Mouse (Mus musculus) intestine, embryonic 16.5 days (tissue): ENCODE measurements around the gene Eefsec. TPM values are rescaled to one million over a fixed set of nuclear protein-coding genes. Genes with fewer than 3 reads are reported as not detected.

ENCODE experiments used
- ATAC-seq: fragments of 200-750 bp; cut with Nextera tagmentation; 2 replicates; pipeline ENCODE4 v1.8.0; 2017; ENCODE audit warnings: moderate TSS enrichment, moderate library complexity
- H3K27ac ChIP-seq: fragments of 300-500 bp; sonication (generic); 2 replicates; pipeline ENCODE4 v1.5.1; 2014; ENCODE audit warnings: mild to moderate bottlenecking, low read length
- H3K27me3 ChIP-seq: fragments of 300-500 bp; sonication (generic); replicated peaks from 2 replicates; pipeline ENCODE4 v1.6.1; 2014; ENCODE audit warnings: low read length, control low read depth, mixed read lengths; ENCODE audit not compliant: control insufficient read depth, insufficient read depth
- H3K36me3 ChIP-seq: fragments of 300-500 bp; sonication (generic); 2 replicates; pipeline ENCODE4 v1.6.1; 2014; ENCODE audit warnings: low read length, control low read depth; ENCODE audit not compliant: control insufficient read depth, insufficient read depth
- H3K4me1 ChIP-seq: fragments of 300-500 bp; sonication (generic); 2 replicates; pipeline ENCODE4 v1.6.1; 2014; ENCODE audit warnings: low read length, control low read depth, mixed read lengths; ENCODE audit not compliant: control insufficient read depth, insufficient read depth
- H3K4me2 ChIP-seq: fragments of 300-500 bp; sonication (generic); 2 replicates; pipeline ENCODE4 v1.6.1; 2014; ENCODE audit warnings: low read depth, low read length, control low read depth
- H3K4me3 ChIP-seq: fragments of 300-500 bp; sonication (generic); 2 replicates; pipeline ENCODE4 v1.5.1; 2014; ENCODE audit warnings: mild to moderate bottlenecking, low read length
- H3K9ac ChIP-seq: fragments of 300-500 bp; sonication (generic); 2 replicates; pipeline ENCODE4 v1.6.1; 2014; ENCODE audit warnings: low read depth, low read length
- H3K9me3 ChIP-seq: fragments of 300-500 bp; sonication (generic); 2 replicates; pipeline ENCODE4 v1.6.1; 2016; ENCODE audit warnings: low read length, control low read depth; ENCODE audit not compliant: control insufficient read depth
- WGBS: fragments of 180-500 bp; shearing (Covaris S2); extraction: QIAGEN DNeasy Blood & Tissue Kit; methylation state at CpG from one replicate; pipeline ENCODE4 v1.1.7; 2014; 5-methylcytosine and 5-hydroxymethylcytosine counted together
- polyA plus RNA-seq: library from polyadenylated mRNA; unstranded; fragments of >200 nt; fragmentation: Nextera tagmentation; extraction: Ambion mirVana; gene quantifications from 2 replicates; pipeline ENCODE4 v1.2.1, GENCODE M21; 2015

Gene Eefsec
- polyA plus RNA-seq, 1 experiment from 2014 or later, result 34.4 TPM

DNA sequence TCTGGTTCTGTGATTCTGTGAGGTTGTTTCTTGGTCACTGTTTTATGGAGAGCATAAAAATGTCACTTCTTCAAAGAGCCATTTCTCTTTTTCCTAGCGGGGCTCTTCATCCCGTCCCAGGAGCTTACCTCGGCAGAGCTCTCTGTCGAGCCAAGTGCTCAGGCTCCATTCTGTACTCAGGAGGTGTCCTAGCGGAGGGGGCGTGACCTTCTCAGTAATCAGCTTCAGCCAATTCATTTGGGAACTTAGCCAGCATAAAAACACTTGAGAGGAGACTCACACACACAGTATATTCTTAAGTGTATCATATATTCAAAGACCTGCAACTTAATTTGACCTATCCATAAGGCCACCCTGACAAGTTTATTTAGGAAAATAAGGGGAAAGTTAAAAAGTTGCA, 34.1 kb upstream of the Eefsec start:
- Histone ChIP-seq H3K9ac (no peak overlapping the region), H3K36me3 (peaks cover 20% of the 10 kb centered on the region), H3K27ac (no peak overlapping the region), H3K9me3 (no peaks in the 10 kb centered on the region), H3K4me3 (no peak overlapping the region), H3K27me3 (no peaks in the 10 kb centered on the region), H3K4me2 (no peak overlapping the region), H3K4me1 (no peaks in the 10 kb centered on the region)
- WGBS, result 52% methylated on average over 6 of the region's 6 CpGs
- no peak for ATAC-seq

DNA sequence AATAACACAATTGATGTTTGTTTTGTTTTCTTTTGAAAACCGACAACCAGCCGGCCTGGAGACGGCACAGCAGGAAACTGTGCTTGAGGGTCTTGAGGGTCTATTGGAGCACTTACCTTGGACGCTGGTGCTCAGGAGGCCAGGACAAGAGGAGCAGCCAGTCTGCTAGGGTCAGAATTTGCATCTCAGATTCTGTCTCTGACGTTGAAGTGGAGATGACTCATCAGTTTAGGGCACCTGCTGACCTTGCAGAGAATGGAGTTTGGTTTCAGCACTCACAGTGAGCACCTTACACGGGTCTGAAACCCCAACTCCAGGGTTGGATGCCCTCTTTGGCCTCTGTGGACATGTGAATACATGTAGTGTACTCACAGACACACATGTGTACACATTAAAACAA, 23.5 kb upstream of the Eefsec start:
- Histone ChIP-seq H3K4me1 (peaks cover 9% of the 10 kb centered on the region), H3K9me3 (no peaks in the 10 kb centered on the region), H3K4me3 (no peak overlapping the region), H3K4me2 (no peak overlapping the region), H3K27me3 (no peaks in the 10 kb centered on the region), H3K27ac (no peak overlapping the region), H3K9ac (no peak overlapping the region), H3K36me3 (peaks cover 17% of the 10 kb centered on the region)
- 78% methylated on average over 6 of the region's 6 CpGs for WGBS
- ATAC-seq, result no peak

DNA sequence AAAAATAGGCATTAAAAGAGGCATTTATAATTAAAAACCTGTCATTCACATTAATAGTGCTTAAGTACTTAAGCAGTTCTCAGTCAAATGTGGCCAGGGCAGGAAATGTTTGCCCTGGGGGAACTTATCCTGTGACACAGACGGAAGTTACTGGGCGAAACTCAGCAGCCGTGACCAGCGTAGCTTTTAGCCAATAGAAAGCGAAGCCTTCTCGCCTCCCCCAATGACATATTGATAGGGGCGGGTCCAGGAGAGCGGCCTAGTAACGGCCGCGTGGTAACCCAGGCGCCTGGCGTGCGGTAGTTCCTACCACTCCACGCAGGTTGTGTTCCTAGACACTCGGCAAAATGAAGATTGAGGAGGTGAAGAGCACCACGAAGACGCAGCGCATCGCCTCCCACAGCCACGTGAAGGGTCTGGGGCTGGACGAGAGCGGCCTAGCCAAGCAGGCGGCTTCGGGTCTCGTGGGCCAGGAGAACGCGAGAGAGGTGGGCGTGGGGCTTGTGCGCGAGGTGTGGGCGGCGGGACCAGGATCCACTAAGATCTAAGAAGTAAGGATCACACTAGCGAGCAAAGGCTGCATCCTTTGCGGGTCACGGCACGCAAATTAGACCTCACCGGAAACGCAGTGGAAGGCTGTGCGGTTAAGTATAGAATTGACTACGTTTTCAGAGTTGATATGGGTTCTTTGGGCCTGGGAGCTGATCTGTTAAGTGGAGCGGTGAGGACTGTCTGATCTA, 19.0 kb upstream of the Eefsec start, which contains the start of gene Ruvbl1:
TSS of gene Ruvbl1 (plus strand) at position 229 of the 740 bp plus-strand sequence.
- Histone ChIP-seq H3K36me3 (peaks cover 2% of the 10 kb centered on the region; the same call in 1 of the 2 replicates), H3K9ac (peak within 1 kb of the TSS; percentile 77), H3K4me1 (peaks cover 9% of the 10 kb centered on the region), H3K4me3 (peak within 1 kb of the TSS; percentile 68), H3K27ac (no peak within 1 kb of the TSS), H3K27me3 (no peaks in the 10 kb centered on the region), H3K4me2 (peak within 1 kb of the TSS; percentile 72), H3K9me3 (no peaks in the 10 kb centered on the region)
- peak; percentile 100 for ATAC-seq
- WGBS, result under 1% methylated on average over 42 of the region's 42 CpGs

DNA sequence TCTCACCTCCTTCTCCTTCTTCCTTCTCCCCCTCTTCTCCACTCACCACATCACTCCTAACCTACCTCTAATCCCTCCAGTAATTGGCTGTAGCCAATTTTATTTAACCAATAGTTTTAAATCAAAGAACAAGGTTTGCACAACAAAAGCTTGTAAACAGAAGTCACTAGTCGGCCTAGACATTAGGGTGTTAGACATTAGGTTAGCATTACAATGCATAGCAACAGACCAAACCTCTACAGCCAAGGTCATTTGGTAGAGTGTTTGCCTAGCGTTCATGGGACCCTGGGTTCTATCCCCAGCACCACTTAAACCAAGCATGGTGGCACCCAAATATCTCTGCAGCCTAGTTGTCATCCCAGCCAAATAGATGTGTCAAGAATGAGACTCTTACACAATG, 8.2 kb upstream of the Eefsec start:
- Histone ChIP-seq H3K27ac (no peak overlapping the region), H3K4me1 (no peaks in the 10 kb centered on the region), H3K4me3 (no peak overlapping the region), H3K9me3 (no peaks in the 10 kb centered on the region), H3K4me2 (no peak overlapping the region), H3K27me3 (no peaks in the 10 kb centered on the region), H3K36me3 (no peaks in the 10 kb centered on the region), H3K9ac (no peak overlapping the region)
- ATAC-seq, result no peak
- WGBS, result 64% methylated on average over 2 of the region's 2 CpGs

DNA sequence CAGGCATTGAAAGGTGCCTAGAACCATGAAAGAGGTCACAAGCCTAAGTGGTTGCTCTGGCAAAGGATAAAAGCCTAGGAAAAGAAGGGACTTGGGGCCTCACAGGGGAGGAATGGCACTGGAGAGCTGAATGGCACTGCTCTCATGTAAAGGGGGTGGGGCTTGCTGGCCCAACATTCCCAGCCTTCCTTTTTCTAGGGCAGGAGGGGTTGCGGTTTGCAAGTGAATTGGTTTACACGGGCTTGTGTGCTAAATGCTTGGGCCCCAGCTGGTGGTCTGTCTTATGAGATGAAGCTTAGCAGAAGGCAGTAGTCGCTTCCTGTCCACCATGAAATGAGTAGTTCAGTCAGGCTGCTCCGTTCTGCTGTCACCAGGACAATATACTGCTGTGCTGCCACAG, 1.1 kb upstream of the Eefsec start:
- 35% methylated on average over 4 of the region's 4 CpGs for WGBS
- Histone ChIP-seq H3K27ac (no peak overlapping the region), H3K9me3 (no peaks in the 10 kb centered on the region), H3K27me3 (no peaks in the 10 kb centered on the region), H3K36me3 (no peaks in the 10 kb centered on the region), H3K9ac (no peak overlapping the region), H3K4me3 (no peak overlapping the region), H3K4me1 (peaks cover 12% of the 10 kb centered on the region), H3K4me2 (no peak overlapping the region)
- no peak for ATAC-seq

DNA sequence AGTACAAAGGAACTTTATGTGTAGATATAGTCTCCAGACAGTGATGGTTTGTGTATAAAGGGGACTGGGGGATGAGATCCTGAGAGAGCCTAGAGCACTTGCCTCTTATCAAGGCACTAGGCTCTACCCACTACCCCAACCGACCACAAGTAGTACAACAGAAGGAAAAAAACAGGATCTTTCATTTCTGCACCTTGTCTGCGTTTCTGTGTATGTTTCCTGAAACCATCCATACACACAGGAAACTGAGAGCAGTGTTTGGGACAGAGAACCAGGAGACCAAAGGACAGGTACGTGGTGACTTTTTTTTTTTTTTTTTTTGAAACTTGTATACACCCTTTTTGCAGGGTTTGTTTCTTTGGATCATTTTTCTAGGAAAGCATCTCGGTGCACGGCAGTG, 678 bp downstream of the Eefsec start:
- Histone ChIP-seq H3K4me1 (peaks cover 12% of the 10 kb centered on the region), H3K4me2 (peak overlapping the region; percentile 79), H3K9ac (peak overlapping the region; percentile 93), H3K9me3 (no peaks in the 10 kb centered on the region), H3K27me3 (no peaks in the 10 kb centered on the region), H3K36me3 (no peaks in the 10 kb centered on the region), H3K4me3 (peak overlapping the region; percentile 88), H3K27ac (no peak overlapping the region; the same call in 1 of the 2 replicates)
- 11% methylated on average over 5 of the region's 5 CpGs for WGBS
- no peak for ATAC-seq

DNA sequence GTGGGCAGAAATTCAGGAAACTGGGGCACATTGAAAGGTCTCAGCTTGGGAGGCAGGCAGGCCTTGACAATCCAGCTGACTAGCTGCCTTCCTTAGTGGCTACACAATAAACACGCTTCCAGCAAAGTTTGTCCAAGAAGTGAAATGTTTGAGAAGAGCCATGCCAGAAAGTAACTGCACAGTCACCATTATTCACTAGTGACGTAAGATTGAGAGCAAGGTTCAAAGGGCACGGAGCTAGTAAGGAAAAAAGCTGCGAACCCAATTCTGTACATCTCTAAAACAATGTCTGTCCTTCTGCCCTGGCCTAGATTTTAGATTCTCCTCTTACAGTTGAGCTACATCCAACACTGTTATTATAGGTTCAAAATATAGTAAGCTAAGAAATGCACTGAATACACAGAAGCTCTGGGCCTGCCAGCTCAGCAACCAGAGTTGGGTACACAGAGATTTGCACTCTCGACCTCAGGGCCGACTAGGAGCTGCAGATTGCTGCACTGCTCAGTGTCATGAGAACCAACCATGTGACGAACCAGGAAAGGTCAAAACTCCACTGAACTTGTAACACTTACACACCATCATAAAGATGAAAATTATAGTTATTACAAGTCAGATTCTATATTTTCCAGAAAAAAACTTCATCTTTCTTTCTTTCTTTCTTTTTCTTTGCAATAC, 2.1 kb downstream of the Eefsec start:
- Histone ChIP-seq H3K4me3 (no peak overlapping the region), H3K9ac (no peak overlapping the region), H3K27ac (peak overlapping the region; percentile 1; the same call in 1 of the 2 replicates), H3K4me2 (no peak overlapping the region), H3K4me1 (peaks cover 12% of the 10 kb centered on the region), H3K36me3 (no peaks in the 10 kb centered on the region), H3K9me3 (no peaks in the 10 kb centered on the region), H3K27me3 (no peaks in the 10 kb centered on the region)
- ATAC-seq, result peak; percentile 41; the same call in 1 of the 2 replicates
- 58% methylated on average over 7 of the region's 7 CpGs for WGBS

DNA sequence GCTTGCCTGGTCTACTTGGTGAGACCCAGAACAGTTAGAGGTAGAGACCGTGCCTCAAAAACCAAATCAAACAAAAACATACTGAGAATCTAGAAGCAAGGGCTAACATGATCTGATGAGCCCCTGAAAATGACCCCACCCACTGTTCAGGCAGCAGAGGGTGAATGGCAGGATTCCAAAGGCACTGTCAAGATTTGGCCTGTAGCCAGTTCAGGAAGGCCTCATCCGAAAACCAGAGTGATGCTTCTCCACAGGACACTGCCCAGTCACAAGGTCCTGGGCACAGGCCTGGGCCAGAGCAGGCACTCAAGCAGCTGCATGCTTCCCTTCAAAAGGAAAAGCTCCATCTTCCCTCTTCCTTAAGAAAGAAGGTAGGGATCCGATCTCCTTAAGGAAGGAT, 2.9 kb downstream of the Eefsec start:
- peaks cover 12% of the 10 kb centered on the region for H3K4me1 ChIP-seq
- WGBS, result 81% methylated on average over 3 of the region's 3 CpGs
- no peak overlapping the region for H3K4me3 ChIP-seq
- no peaks in the 10 kb centered on the region for H3K9me3 ChIP-seq
- H3K27ac ChIP-seq, result no peak overlapping the region
- no peak overlapping the region for H3K9ac ChIP-seq
- H3K27me3 ChIP-seq, result no peaks in the 10 kb centered on the region
- no peak overlapping the region for H3K4me2 ChIP-seq
- H3K36me3 ChIP-seq, result no peaks in the 10 kb centered on the region
- no peak for ATAC-seq

DNA sequence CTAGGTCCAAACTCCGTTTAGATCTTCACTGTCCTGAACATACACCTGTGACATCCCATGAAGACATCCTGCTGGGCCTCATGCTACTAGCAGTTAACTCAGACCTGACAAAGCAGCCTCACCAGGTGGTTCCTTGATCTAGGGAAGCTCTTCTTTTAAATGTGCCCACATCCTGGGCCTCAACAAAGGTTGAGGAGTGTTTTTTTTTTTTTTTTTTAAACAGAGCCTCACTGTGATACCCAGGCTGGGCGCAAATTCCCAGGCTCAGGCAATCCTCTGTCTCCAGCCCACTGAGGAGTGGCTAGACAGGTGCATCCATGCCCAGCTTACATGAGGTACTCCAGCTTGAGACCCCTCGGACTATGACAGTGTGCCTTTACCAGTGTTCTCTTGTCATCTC, 3.8 kb downstream of the Eefsec start:
- 78% methylated on average over 3 of the region's 3 CpGs for WGBS

More for the DNA sequence above, 3.8 kb downstream of the Eefsec start:
- no peak overlapping the region for H3K4me3 ChIP-seq
- no peaks in the 10 kb centered on the region for H3K9me3 ChIP-seq
- no peaks in the 10 kb centered on the region for H3K36me3 ChIP-seq
- no peak for ATAC-seq
- no peak overlapping the region for H3K4me2 ChIP-seq
- H3K27me3 ChIP-seq, result no peaks in the 10 kb centered on the region
- H3K27ac ChIP-seq, result no peak overlapping the region
- H3K9ac ChIP-seq, result no peak overlapping the region
- H3K4me1 ChIP-seq, result peaks cover 12% of the 10 kb centered on the region
